Mouse (Mus musculus): Measurements from ENCODE around the gene Tnrc6b.
"Not testable (repeated sequence)": the region's sequence is repeated elsewhere in the genome, so short reads cannot be mapped to it uniquely, and the experiment has no call there.

Gene Tnrc6b

GRCm38 (mm10) chr15:80850682-80851475 is 139.8 kb downstream of the Tnrc6b start:
- no peaks in the 10 kb centered on the region for H3K36me3 ChIP-seq (ENCODE audit: control insufficient read depth, insufficient read depth, low read length, poor library complexity, severe bottlenecking)
- DNase-seq (ENCODE audit: low read depth, low spot score): no peak
- H3K27me3 ChIP-seq (ENCODE audit: control insufficient read depth, insufficient read depth, low read length, poor library complexity, severe bottlenecking): no peaks in the 10 kb centered on the region

GRCm38 (mm10) chr15:80852122-80852521 is 141.0 kb downstream of the Tnrc6b start:
- DNase-seq (ENCODE audit: low read depth, low spot score): no peak
- H3K36me3 ChIP-seq (ENCODE audit: control insufficient read depth, insufficient read depth, low read length, poor library complexity, severe bottlenecking): no peaks in the 10 kb centered on the region
- H3K27me3 ChIP-seq (ENCODE audit: control insufficient read depth, insufficient read depth, low read length, poor library complexity, severe bottlenecking): no peaks in the 10 kb centered on the region

GRCm38 (mm10) chr15:80852527-80852926 is 141.4 kb downstream of the Tnrc6b start:
- not testable (repeated sequence) for DNase-seq (ENCODE audit: low read depth, low spot score); H3K27me3 ChIP-seq (ENCODE audit: control insufficient read depth, insufficient read depth, low read length, poor library complexity, severe bottlenecking); H3K36me3 ChIP-seq (ENCODE audit: control insufficient read depth, insufficient read depth, low read length, poor library complexity, severe bottlenecking)

GRCm38 (mm10) chr15:80859366-80859765 is 148.3 kb downstream of the Tnrc6b start:
- no peak for DNase-seq (ENCODE audit: low read depth, low spot score)
- H3K36me3 ChIP-seq (ENCODE audit: control insufficient read depth, insufficient read depth, low read length, poor library complexity, severe bottlenecking): peaks cover 3% of the 10 kb centered on the region
- no peaks in the 10 kb centered on the region for H3K27me3 ChIP-seq (ENCODE audit: control insufficient read depth, insufficient read depth, low read length, poor library complexity, severe bottlenecking)

GRCm38 (mm10) chr15:80861302-80861701 is 150.2 kb downstream of the Tnrc6b start:
- no peaks in the 10 kb centered on the region for H3K27me3 ChIP-seq (ENCODE audit: control insufficient read depth, insufficient read depth, low read length, poor library complexity, severe bottlenecking)
- peaks cover 3% of the 10 kb centered on the region for H3K36me3 ChIP-seq (ENCODE audit: control insufficient read depth, insufficient read depth, low read length, poor library complexity, severe bottlenecking)
- no peak for DNase-seq (ENCODE audit: low read depth, low spot score)

- DNase-seq (ENCODE audit: low read depth, low spot score): no peak
- H3K27me3 ChIP-seq (ENCODE audit: control insufficient read depth, insufficient read depth, low read length, poor library complexity, severe bottlenecking): no peaks in the 10 kb centered on the region
- peaks cover 3% of the 10 kb centered on the region for H3K36me3 ChIP-seq (ENCODE audit: control insufficient read depth, insufficient read depth, low read length, poor library complexity, severe bottlenecking)
Observed at GRCm38 (mm10) chr15:80862027-80862426, 150.9 kb downstream of the Tnrc6b start.

- H3K36me3 ChIP-seq (ENCODE audit: control insufficient read depth, insufficient read depth, low read length, poor library complexity, severe bottlenecking); DNase-seq (ENCODE audit: low read depth, low spot score); H3K27me3 ChIP-seq (ENCODE audit: control insufficient read depth, insufficient read depth, low read length, poor library complexity, severe bottlenecking): not testable (repeated sequence)
Observed at GRCm38 (mm10) chr15:80868603-80869002, 157.5 kb downstream of the Tnrc6b start.

GRCm38 (mm10) chr15:80874726-80875125 is 163.6 kb downstream of the Tnrc6b start:
- DNase-seq (ENCODE audit: low read depth, low spot score): no peak
- H3K36me3 ChIP-seq (ENCODE audit: control insufficient read depth, insufficient read depth, low read length, poor library complexity, severe bottlenecking): peaks cover 9% of the 10 kb centered on the region
- no peaks in the 10 kb centered on the region for H3K27me3 ChIP-seq (ENCODE audit: control insufficient read depth, insufficient read depth, low read length, poor library complexity, severe bottlenecking)

- Histone ChIP-seq H3K27me3 (ENCODE audit: control insufficient read depth, insufficient read depth, low read length, poor library complexity, severe bottlenecking) (no peaks in the 10 kb centered on the region), H3K36me3 (ENCODE audit: control insufficient read depth, insufficient read depth, low read length, poor library complexity, severe bottlenecking) (peaks cover 15% of the 10 kb centered on the region)
- no peak for DNase-seq (ENCODE audit: low read depth, low spot score)
Observed at GRCm38 (mm10) chr15:80876231-80876630, 165.1 kb downstream of the Tnrc6b start.

GRCm38 (mm10) chr15:80884095-80884494 is 173.0 kb downstream of the Tnrc6b start:
- H3K36me3 ChIP-seq (ENCODE audit: control insufficient read depth, insufficient read depth, low read length, poor library complexity, severe bottlenecking): peaks cover 12% of the 10 kb centered on the region
- no peaks in the 10 kb centered on the region for H3K27me3 ChIP-seq (ENCODE audit: control insufficient read depth, insufficient read depth, low read length, poor library complexity, severe bottlenecking)
- no peak for DNase-seq (ENCODE audit: low read depth, low spot score)

- peaks cover 6% of the 10 kb centered on the region for H3K36me3 ChIP-seq (ENCODE audit: control insufficient read depth, insufficient read depth, low read length, poor library complexity, severe bottlenecking)
- DNase-seq (ENCODE audit: low read depth, low spot score): no peak
Observed at GRCm38 (mm10) chr15:80886361-80887156, 175.4 kb downstream of the Tnrc6b start.

GRCm38 (mm10) chr15:80892341-80892740 is 181.2 kb downstream of the Tnrc6b start:
- Histone ChIP-seq H3K36me3 (ENCODE audit: control insufficient read depth, insufficient read depth, low read length, poor library complexity, severe bottlenecking) (peaks cover 2% of the 10 kb centered on the region), H3K27me3 (ENCODE audit: control insufficient read depth, insufficient read depth, low read length, poor library complexity, severe bottlenecking) (no peaks in the 10 kb centered on the region)
- no peak for DNase-seq (ENCODE audit: low read depth, low spot score)

More at GRCm38 (mm10) chr15:80886361-80887156, 175.4 kb downstream of the Tnrc6b start:
- H3K27me3 ChIP-seq (ENCODE audit: control insufficient read depth, insufficient read depth, low read length, poor library complexity, severe bottlenecking): no peaks in the 10 kb centered on the region

- peaks cover 5% of the 10 kb centered on the region for H3K36me3 ChIP-seq (ENCODE audit: control insufficient read depth, insufficient read depth, low read length, poor library complexity, severe bottlenecking)
- DNase-seq (ENCODE audit: low read depth, low spot score): peak; percentile 61
- H3K27me3 ChIP-seq (ENCODE audit: control insufficient read depth, insufficient read depth, low read length, poor library complexity, severe bottlenecking): no peaks in the 10 kb centered on the region
Observed at GRCm38 (mm10) chr15:80896741-80897140, 185.6 kb downstream of the Tnrc6b start.

GRCm38 (mm10) chr15:80897911-80898310 is 186.8 kb downstream of the Tnrc6b start:
- Histone ChIP-seq H3K36me3 (ENCODE audit: control insufficient read depth, insufficient read depth, low read length, poor library complexity, severe bottlenecking) (peaks cover 5% of the 10 kb centered on the region), H3K27me3 (ENCODE audit: control insufficient read depth, insufficient read depth, low read length, poor library complexity, severe bottlenecking) (no peaks in the 10 kb centered on the region)
- DNase-seq (ENCODE audit: low read depth, low spot score): no peak

GRCm38 (mm10) chr15:80899806-80900205 is 188.7 kb downstream of the Tnrc6b start:
- H3K27me3 ChIP-seq (ENCODE audit: control insufficient read depth, insufficient read depth, low read length, poor library complexity, severe bottlenecking): no peaks in the 10 kb centered on the region
- DNase-seq (ENCODE audit: low read depth, low spot score): no peak
- H3K36me3 ChIP-seq (ENCODE audit: control insufficient read depth, insufficient read depth, low read length, poor library complexity, severe bottlenecking): peaks cover 10% of the 10 kb centered on the region

All from splenic B cell, adult 2 months (primary cell).